Mouse (Mus musculus) left cerebral cortex, postnatal 14 days (tissue): ENCODE results near the gene Btbd9. TPM values are rescaled to one million over a fixed set of nuclear protein-coding genes. Genes with fewer than 3 reads are reported as not detected.
"Not testable (repeated sequence)": the region's sequence is repeated elsewhere in the genome, so short reads cannot be mapped to it uniquely, and the experiment has no call there.

Source experiments
- DNase-seq, 2 experiments: peaks; one replicate each; pipeline ENCODE4 v3.0.0; 2021 to 2022; ENCODE audit warnings: low spot score in 2 of 2, mixed read lengths in 1 of 2
- intact Hi-C: fragments of 180-260 bp; cut with DNase I; formaldehyde crosslinking; loops from one replicate; pipeline ENCODE4 v1.15.1; 2025
- long read RNA-seq, 2 experiments: library from polyadenylated mRNA; stranded (forward); transcript quantifications; one replicate each; pipeline ENCODE4 v2.0.0; 2021
- total RNA-seq, 2 experiments: library from RNA; stranded (reverse); gene quantifications; 2 replicates each; pipeline ENCODE4 v1.2.3; 2021

Gene Btbd9
- 10 to 100 TPM; 78.9 to 95.2 TPM for total RNA-seq
- long read RNA-seq, experiment 1, full-length matches to known transcripts, result 37 of 62 reads
- long read RNA-seq, experiment 1, partial matches to known transcripts, result 5 of 62 reads
- long read RNA-seq, experiment 1, other reads (novel, unspliced or antisense), result 20 of 62 reads
- long read RNA-seq, experiment 2, full-length matches to known transcripts, result 39 of 72 reads
- long read RNA-seq, experiment 2, partial matches to known transcripts, result 6 of 72 reads
- long read RNA-seq, experiment 2, other reads (novel, unspliced or antisense), result 27 of 72 reads

DNA sequence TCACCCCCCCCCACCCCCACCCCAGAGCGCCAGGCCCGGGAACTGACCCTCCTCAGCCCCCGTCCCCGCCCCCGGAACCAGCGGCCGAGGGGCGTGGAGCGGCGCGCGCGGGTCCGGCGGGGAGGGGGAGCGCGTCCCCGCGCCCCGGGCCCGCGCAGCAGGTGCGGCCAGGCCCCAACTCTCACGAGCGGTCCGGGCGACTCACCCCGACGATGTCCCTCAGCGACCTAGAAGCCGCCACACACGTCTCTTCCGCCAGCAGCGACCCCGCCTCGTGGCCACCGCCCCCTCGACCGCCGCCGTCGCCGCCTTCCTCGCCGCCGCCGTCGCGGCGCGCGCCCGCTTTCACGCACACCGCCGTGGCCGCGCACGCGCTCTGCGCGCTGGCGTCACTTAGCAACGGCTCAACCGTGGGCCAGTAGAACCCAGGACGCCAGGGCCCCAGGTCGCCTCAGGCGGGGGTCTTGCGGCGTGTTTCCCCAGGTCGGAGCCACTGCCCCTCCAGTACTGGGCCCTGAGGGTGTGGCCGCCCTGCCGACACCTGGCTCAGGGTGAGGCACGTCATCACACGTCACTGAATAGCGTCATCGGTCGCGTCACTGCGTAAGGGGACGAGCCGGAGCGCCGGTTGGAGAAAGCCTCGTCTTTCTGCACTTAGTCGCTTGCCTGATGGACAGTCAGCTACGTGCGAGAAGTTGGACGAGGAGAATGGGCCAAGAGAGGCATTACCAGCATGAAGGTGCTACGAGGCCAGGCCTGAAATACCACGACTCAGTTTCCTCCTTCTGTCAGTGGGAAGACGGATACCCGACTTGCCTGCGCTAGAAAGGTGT is at the start of gene Btbd9:
Btbd9 (minus strand) TSS at position 548 of the 833 bp plus-strand sequence.
- peak; percentile 93 to 94 for DNase-seq
- intact Hi-C loops, result no loop called here

DNA sequence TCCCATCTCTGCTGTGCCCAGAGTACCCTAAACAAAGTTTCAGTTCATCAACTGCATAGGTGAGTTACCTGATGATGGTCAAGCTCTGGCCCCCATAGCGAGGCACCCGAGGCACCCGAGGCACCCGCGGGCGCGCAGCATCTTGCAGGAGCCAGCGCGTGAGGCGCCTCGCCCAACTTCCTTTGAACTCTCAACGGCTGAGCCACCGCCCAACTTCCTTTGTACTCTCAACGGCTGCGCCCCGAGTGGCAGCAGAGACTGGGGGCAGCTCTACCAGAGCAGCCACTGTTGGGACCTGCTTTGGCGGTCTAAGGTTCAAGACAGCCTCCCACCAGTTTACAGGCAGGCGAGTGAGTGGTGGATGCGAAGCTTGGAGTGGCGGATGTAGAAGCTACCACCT is 47.8 kb upstream of the Btbd9 start, which contains the start of gene Dnah8:
Dnah8 (plus strand) TSS at position 223 of the 400 bp plus-strand sequence.
- intact Hi-C loops, DNase-seq: not testable (repeated sequence)

DNA sequence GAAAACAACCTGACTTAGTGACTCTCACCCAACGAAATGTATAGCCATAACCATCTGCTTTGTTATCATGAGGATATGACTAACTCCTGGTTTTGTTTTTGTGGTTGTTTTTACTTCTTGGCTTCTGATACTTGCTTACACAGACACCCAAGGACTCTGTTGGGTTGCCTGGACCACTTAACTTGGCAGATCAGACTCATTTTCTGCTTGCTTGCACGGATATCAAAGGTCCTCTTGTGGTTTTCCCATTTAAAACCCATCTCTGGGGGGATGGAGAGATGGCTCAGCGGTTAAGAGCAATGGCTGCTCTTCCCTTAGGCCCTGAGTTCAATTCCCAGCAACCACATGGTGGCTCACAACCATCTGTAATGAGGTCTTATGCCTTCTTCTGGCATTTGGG is 46.9 kb upstream of the Btbd9 start:
- DNase-seq, result no peak
- intact Hi-C loops, result no loop called here

DNA sequence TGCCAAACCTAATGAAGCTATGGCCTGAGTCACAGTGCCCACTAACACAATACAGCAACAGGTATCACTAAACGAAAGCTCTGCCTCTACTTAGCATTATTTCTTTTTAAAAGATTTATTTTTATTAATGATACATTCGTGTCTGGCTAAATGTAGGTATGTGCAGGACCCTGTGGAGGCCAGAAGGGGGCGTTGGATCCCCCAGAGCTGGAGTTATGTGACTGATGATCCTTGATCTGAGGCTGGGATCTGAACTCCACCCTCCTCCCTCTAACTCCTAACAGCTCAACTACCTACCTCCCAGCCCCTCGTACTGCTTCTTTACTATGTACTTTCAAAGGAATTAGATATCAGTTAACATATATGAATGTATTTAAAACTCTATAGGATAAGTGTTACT is 45.2 kb upstream of the Btbd9 start:
- no peak for DNase-seq
- intact Hi-C loops, result no loop called here

DNA sequence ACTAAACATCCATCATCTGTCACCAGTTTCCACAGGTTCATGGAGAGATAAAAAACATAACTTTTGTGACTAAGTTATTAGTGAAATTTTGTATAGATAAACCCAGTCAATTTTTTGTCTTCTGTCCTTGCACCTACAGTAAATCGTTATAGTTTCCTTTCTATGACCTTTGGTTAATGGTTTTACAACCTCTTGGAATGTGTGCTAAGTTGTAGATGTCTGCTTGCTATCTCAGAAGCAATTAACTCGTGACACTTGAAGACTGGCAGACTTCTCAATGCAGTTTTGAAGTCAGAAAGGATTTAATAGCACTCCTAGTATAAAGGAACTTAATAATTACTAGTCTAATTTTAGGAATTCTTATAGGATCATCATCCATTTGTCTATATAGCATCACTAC is 44.3 kb upstream of the Btbd9 start:
- intact Hi-C loops, result no loop called here
- no peak for DNase-seq

DNA sequence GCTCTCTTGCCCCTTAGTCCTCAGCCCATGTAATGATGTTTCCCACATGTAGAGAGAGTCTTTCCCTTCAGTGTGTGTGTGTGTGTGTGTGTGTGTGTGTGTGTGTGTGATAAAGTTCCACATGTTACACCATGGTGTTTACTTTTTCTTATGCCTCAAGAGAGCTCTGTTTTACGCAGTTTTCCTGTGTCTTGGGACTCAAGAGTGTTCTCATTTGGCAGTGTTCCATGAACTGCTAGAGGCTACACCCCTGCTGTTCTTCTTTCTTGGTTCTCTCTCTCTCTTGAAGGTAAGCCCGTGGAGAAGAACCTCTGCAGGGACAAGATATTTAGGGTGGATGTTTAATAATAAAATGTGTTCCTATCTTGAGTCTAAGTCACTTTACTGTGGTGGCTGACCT is 42.9 kb upstream of the Btbd9 start:
- intact Hi-C loops, result no loop called here
- no peak for DNase-seq

DNA sequence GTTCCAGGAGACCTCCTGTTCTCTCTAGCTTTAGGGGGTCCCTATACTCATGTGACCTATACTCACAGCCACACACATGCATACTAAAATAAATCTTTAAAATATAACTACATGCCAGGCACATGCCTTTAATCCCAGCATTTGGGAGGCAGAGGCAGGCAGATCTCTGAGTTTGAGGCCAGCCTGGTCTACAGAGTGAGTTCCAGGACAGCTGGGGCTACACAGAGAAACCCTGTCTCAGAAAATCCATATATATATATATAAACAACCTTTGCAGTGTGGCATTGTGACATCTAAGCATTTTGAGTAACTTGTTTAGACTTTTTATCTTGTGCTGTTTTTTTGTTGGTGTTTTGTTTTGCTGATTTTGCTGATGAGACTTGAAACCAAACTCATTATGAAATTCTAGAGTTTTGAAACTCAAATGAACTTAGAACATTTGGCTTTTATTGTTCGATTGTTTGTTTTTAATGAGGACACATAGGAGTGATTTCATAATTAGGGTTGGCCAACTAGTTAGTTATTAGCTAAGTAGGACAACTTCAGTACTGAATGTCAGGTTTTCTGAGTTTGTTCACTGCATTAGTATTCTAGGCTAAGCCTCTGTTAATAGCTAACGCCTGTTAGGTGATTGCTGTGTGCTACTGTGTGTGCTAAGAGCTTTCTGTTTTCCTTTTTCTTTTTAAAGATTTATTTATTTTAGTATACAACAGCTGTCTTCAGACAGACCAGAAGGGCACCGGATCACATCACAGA is 42.0 kb upstream of the Btbd9 start:
- no peak for DNase-seq
- intact Hi-C loops, result no loop called here

DNA sequence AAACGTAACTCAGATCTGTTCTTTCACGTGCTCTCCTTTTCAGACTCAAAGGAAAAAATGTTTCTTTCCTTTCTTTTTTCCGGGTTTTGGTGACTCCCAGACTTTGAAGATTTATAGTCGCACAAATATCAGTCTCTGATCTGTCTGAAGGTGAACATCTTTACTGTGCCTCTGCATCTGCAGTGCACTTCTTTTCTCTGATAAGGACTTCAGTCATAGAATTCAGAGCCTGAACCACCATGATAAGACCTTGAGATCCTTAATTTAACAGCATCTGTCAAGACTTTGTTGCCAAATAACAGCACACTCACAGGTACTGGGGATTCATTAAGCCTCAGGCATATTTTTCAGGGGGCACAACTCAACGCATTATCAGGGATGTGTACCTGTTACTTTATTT is 39.9 kb upstream of the Btbd9 start:
- intact Hi-C loops, result no loop called here
- DNase-seq, result no peak

DNA sequence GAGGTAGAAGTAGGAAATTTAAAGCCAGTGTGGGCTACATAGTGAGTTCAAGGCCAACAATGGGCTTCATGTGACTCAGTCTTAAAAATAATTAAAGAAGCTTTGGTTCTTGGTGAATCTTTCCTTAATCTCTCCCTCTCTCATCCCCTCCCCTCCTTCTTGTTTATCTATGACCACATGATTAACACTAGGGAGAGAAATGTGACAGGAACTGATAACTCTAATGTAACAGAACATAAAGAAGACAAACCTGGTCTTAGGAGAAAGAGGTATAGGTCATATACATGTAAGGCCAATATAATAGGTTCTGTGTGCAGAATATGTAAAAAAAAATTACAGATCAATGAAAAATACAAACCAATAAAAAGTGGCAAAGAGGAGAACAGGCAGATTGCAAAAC is 37.1 kb upstream of the Btbd9 start:
- DNase-seq, result no peak
- intact Hi-C loops, result no loop called here

DNA sequence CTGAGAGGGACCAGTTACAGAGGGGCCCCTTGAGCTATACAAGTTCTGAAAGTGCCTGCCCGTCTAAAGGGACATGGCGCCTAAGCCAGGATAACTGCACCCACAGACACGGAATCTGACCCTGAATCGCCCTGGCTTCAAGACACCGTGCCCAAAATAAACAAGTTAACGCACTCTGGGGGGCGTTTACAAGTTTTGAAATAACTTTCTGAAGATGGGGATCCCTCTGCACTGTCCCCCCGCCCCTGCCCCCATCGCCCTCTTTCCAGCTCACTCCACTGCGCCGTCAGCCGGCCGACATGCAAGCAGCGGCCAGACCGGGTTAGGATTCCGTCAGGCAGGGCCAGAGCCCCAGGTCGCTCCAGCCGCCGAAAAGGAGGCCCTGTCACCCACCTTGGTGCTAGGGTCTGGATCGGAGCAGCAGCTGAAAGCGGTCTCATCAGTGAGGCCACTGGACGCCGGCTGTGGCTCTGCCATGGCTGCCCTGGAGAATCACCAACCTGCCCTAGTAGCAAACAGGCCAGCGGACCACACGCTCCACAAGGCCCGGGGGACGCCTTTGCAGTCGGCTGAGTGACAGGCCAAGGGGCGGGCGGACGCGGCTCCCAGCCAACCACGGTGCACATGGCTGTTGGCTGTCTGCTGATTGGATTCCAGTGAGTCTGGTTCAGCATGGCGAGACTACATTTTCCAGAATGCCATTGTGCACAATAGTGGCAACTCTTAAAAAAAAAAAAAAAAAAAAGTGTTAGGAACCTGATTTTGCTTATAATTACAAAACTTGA is 36.0 kb upstream of the Btbd9 start:
- intact Hi-C loops, result no loop called here
- peak; percentile 100 for DNase-seq

DNA sequence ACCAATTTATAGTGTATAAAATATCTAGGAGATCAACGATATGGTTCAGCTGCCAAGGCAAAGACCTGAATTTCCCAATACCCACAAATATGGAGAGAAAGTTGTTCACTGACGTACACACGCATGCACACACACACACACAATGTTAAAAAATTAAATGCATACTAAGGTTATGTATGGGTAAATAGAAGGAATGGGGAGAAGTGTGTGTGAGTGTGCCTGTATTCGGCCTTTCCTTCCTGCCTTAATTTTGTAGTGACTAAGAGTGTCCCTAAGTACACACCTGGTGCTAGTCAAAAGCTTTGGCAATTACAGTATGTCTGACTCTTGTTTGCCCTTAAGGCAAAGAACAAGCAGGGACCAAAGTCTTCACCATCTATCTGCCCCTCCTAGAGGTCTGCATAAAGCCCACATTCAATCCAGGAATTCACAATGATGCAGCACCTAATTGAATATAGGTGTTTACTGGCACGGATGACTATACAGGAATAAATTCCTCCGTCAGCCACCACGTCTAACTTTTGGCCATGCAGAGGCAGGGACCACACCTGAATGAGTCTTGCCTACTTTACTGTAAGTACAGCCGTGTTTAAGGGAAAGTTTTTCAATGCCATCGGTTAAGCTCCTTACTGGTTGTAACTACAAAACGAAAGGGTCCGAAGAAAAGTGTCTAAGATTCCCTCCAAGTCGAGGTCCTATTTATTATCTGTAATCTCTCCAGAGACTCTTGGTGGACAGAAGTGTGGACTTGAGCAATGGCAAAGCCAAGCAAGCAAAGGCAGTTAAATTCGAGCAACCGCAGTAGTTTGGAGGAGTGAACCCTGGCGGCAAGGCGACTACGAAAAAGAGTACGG is 35.2 kb upstream of the Btbd9 start:
- no peak for DNase-seq
- intact Hi-C loops, result no loop called here

DNA sequence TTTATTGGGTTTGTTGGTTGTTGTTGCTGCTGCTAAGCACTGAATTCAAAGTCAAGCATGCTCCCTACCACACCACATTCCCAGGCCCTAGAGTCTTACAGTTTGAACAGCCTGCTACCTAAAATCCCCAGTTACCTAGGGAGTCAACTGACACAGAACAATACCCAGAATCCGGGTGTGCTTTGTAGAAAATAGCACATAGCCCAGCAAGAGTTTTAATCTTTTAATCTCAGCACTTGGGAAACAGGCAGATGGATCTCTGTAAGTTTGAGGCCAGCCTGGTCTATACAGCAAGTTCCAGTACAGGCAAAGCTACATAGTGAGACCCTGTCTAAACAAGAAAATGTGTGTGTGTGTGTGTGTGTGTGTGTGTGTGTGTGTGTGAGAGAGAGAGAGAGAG is 34.5 kb upstream of the Btbd9 start:
- DNase-seq, result no peak
- intact Hi-C loops, result no loop called here

DNA sequence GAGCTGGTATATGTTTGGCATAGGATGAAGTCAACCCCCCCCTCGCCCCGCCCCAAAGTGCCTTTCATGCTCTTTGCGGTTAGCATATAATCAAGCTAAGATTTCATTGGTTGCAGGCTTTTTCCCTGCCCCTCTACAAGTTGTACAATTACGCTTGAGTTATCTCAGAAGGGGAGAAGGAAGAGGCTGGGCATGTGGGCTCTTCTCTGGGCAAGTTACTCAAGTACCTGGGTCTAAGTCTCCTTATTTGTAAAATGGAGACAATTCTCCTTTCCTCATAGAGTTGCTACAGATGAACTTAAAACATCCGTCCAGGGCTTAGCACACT is 33.7 kb upstream of the Btbd9 start:
- DNase-seq, result no peak
- intact Hi-C loops, result no loop called here

DNA sequence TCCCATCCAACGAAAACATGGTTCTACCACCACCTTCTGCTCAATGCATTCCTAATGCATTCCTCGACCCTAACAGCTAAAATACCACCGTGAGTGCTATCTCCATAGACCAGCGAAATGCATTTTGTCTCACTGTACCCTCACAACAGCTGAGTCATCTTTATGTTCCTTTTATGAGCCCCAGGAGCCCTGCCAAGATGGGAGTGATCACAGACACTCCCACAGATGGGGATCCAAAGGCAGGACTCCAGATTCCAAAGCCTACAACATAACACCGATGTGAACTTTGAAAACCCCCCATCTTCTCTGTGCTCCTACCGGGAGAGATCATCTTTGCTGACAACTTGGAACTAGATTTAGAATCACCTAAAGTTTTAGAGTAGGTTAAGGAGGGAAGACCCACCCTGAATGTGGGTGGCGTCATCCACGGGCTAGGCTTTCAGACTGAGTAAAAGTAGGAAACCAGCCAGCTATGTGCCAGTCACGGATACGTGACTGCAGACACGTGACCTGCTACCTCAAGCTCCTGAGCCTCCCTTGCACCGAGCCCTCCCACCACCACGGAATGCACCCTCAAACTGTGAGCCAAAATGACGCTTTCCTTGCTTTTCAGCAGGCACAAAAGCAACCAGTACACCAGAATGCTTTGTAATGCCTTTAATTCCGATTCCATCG is 33.2 kb upstream of the Btbd9 start:
- intact Hi-C loops, result no loop called here
- DNase-seq, result peak; percentile 39 to 61

DNA sequence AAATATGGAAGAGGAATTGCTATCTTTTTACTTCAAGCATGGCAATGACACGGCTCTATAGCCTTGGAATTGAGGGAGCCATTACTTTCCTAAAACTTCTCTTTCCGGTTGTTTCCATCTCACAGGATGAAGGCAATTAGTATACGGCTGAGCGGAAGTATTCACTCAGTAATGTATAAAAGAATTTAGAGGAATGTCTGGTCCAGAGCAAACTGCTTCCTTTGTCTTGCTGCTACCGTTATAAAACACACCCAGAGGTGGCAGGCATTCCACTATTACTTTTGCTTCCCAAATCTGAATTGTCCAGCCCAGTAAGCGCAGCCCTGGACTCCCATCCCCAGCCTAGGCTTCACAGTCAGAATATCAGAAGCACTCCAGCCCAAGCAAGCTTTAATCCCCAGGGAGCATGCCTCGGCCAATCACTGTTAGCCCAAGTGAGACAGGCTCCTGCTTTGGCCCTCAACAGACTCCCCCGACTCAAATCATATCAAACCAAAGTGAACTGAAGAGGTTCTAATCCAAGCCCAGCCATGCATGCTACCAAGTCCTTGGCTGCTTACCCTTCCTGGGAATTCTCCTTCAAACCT is 31.7 kb upstream of the Btbd9 start:
- intact Hi-C loops, result no loop called here
- DNase-seq, result no peak

DNA sequence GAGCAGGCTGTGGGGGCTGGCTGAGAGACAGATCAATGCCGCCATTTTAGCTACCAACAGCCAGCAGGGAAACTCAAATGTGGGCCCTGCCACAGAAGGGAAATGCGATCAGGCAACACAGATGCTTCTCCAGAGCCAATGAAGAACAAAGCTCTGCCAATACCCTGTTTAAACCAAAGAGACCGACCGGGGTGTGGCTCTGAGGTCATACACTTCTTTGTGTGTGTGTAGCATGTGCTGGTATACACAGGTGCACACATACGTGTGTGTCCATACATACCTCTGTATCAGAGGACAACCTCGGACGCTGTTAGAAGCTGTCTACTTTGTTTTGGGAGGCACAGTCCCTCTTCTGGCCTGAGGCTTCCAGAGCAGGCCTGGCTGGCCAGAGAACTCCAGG is 31.0 kb upstream of the Btbd9 start:
- intact Hi-C loops, result no loop called here
- no peak for DNase-seq

DNA sequence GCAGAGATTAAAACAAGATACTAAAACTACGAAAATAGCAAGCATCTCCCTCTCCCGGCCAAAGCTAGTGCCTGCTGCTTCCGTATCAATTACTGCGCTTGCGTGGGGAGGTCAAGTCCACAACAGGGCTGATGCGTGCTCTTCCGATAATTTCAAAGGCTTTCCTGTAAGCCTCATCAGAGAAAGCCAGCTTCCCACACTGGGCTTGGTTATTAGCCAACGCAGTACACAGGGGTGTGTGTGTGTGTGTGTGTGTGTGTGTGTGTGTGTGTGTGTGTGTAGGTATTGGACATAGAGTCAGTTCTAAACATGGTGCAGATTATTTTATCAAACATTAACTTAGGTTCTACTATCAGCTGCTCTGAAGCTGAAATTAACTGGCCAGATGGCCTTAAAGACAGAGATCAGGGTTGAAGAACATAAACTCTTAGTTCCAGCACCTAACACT is 30.4 kb upstream of the Btbd9 start:
- DNase-seq, result no peak
- intact Hi-C loops, result no loop called here

DNA sequence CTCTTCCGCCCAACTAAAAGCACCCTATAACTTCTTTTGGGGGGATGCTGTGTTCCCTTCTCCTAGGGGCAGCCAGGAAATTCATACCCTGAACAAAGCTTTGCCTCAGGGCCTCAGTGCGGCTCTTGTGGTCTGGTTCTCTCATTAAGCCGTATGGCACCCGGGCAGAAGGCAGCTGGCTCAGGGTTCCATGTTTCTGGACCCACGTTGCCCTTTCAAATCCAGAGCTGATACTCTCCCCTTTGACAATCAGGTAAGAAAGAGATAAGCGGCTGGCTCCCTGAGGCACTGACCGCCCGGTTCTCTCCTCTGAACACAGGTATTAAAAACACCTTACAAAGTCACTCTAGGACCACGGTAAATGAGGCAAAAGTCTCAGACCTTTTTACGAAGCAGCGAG is 29.9 kb upstream of the Btbd9 start:
- no peak for DNase-seq
- intact Hi-C loops, result no loop called here
